Mouse (Mus musculus): Measurements from ENCODE around the gene Nufip1. TPM values are rescaled to one million over a fixed set of nuclear protein-coding genes. Genes with fewer than 3 reads are reported as not detected.

The Nufip1 gene
- total RNA-seq, 2 experiments from 2014 or later = 6.0 to 6.4 TPM

GRCm38 (mm10) chr14:76186299-76186698, 75.6 kb downstream of the Nufip1 start:
- no peak for DNase-seq

Other genes starting within 250 kb of the Nufip1 start
- not detected for gene Kctd4, start 155.9 kb upstream of the Nufip1 start, total RNA-seq (2021)
- 10 to 100 TPM; 25.0 to 27.4 TPM for gene Gtf2f2, start 100.0 kb upstream of the Nufip1 start, total RNA-seq (2021)
- 10 to 100 TPM; 14.8 to 15.4 TPM for gene Gpalpp1, start 131 bp upstream of the Nufip1 start, total RNA-seq (2021)